Mouse (Mus musculus): Measurements from ENCODE around the gene Troap. TPM values are rescaled to one million over a fixed set of nuclear protein-coding genes. Genes with fewer than 3 reads are reported as not detected.

Troap gene
- polyA plus RNA-seq, 1 experiment from 2014 or later: 4.9 TPM

DNA sequence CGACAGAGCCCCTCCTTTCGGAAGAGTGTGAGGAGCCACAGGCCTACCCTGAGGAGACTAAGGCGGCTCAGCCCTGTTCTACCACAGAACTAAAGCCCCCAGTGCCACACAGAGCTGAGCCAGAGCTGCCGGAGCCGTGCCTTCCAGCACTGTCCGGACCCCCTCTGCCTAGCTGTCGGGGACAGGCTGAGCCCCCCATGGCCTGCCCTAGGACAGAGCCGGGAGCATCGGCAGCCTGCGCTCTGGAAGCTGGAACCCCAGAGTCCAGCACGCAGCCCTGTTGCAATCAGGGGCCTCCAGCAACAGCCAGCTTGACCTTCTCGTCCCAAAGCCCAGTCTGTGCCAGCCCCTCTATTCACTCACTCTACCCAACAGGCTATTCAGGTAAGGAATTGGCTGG is 7.9 kb downstream of the Troap start:
- Histone ChIP-seq H3K4me3 (no peak overlapping the region), H3K4me2 (no peak overlapping the region), H3K9ac (no peak overlapping the region), H3K4me1 (0 out of 2 replicates have a peak, but pooled peaks cover 2% of the 10 kb centered on the region), H3K27me3 (replicated peaks) (peaks cover 31% of the 10 kb centered on the region), H3K9me3 (no peaks in the 10 kb centered on the region), H3K27ac (no peak overlapping the region), H3K36me3 (replicated peaks) (no peaks in the 10 kb centered on the region)
- no peak for ATAC-seq (replicated peaks)
- WGBS: 94% methylated on average over 12 of the region's 12 CpGs

DNA sequence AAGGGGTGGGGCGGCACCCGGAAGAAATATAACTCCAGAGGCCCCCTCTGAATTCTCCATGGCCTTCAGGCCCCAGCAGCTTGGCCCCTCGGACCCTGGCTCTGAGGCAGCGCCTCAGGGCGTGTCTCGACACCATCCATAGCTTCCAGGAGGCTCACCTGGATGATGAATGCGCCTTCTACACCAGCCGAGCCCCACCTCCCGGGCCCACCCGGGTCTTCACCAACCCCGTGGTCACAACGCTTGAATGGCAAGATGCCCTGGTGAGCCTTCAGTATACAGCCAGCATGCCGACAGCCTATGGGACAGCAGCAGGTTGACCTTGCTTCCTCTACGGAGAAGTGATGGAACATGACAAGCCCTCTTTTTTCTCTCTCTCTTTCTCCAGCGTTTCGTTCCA is 8.5 kb downstream of the Troap start:
- Histone ChIP-seq H3K27ac (no peak overlapping the region), H3K27me3 (replicated peaks) (peaks cover 36% of the 10 kb centered on the region), H3K9ac (no peak overlapping the region), H3K4me1 (peaks cover 5% of the 10 kb centered on the region; the same call in 1 of the 2 replicates), H3K4me2 (no peak overlapping the region), H3K9me3 (no peaks in the 10 kb centered on the region), H3K36me3 (replicated peaks) (no peaks in the 10 kb centered on the region), H3K4me3 (no peak overlapping the region)
- ATAC-seq (replicated peaks): no peak
- 92% methylated on average over 16 of the region's 16 CpGs for WGBS

DNA sequence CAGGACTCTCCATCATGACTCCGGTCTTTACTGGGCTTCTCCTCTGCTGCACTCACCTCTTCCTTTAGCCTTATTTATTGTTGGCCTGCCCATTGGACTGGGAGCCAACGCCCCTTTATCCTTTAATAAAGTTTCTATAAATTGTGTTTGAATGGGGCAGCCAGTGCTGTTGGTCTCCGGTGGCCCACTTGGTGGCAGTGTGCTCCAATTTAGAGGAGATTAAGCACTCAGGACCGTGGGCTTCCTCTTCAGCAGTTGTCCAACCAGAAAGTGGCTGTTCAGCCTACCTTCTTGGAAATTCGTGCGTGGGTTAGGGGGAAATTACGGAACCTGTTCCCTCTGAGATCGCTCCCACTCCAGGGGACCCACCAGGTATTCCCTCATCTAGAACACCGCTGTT is 8.9 kb downstream of the Troap start:
- Histone ChIP-seq H3K9me3 (no peaks in the 10 kb centered on the region), H3K4me2 (no peak overlapping the region), H3K27ac (no peak overlapping the region), H3K4me3 (no peak overlapping the region), H3K36me3 (replicated peaks) (no peaks in the 10 kb centered on the region), H3K27me3 (replicated peaks) (peaks cover 40% of the 10 kb centered on the region), H3K4me1 (peaks cover 9% of the 10 kb centered on the region), H3K9ac (no peak overlapping the region)
- 66% methylated on average over 9 of the region's 9 CpGs for WGBS
- no peak for ATAC-seq (replicated peaks)

DNA sequence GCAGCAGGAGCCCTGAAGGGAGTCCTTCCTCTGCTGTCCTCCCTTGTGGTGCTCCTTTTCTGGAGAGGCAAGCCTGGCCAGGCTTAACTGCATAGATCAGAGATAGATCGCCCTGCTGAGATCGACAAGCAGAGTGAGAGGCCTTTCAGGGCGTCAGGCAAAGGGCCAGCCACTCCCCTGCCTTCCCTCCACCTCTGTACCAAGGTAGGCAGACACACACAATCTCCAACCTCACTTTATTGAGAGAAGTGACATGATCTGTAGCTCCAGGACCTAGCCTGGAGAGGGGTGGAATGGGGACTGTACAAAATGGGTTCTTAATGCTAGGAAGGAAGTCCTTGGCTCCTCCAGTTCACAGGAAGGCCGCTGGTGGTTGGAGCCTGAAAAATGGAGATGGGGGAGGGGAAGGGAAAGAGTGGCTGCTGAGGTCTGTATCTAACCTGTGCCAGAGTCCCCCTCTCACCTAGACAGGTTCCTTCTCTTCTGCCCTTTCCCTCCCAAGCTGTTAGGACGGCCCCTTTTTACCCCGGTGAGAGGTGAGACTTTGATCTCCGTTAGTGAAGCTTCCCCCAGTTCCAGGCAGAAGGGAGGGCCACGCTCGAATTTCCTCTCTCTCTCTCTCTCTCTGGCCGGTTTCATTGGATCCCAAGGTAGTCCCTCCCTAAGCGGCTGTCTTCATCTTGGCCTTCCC is 9.6 kb downstream of the Troap start:
- no peak overlapping the region for H3K27ac ChIP-seq
- no peaks in the 10 kb centered on the region for H3K9me3 ChIP-seq
- H3K9ac ChIP-seq: no peak overlapping the region
- H3K36me3 ChIP-seq (replicated peaks): no peaks in the 10 kb centered on the region
- 13% methylated on average over 11 of the region's 11 CpGs for WGBS
- ATAC-seq (replicated peaks): no peak
- no peak overlapping the region for H3K4me3 ChIP-seq
- no peak overlapping the region for H3K4me2 ChIP-seq
- peaks cover 48% of the 10 kb centered on the region for H3K27me3 ChIP-seq (replicated peaks)
- peaks cover 17% of the 10 kb centered on the region for H3K4me1 ChIP-seq

DNA sequence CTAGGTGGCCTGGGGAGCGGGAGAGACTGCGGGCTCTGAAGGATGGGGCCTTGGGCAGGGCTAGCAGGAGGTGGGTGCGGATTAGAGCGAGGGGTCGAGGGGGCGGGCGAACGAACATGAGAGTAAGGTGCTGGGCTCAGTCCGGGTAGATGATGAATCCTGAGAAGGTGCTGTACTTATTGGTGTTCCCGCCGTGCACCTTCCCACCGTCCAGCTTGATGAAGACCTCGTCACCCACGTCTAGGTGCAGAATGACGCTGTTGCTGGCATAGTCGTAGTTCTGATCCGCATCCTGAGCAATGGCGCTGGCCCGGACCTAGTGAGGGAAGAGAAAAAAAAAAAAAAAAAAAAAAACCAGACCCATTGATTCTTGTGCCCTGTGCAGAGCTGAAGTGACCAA is 10.2 kb downstream of the Troap start:
- Histone ChIP-seq H3K27me3 (replicated peaks) (peaks cover 54% of the 10 kb centered on the region), H3K4me3 (no peak overlapping the region), H3K36me3 (replicated peaks) (no peaks in the 10 kb centered on the region), H3K27ac (no peak overlapping the region), H3K4me1 (peaks cover 21% of the 10 kb centered on the region), H3K9me3 (no peaks in the 10 kb centered on the region), H3K4me2 (no peak overlapping the region), H3K9ac (no peak overlapping the region)
- 9% methylated on average over 19 of the region's 19 CpGs for WGBS
- no peak for ATAC-seq (replicated peaks)

DNA sequence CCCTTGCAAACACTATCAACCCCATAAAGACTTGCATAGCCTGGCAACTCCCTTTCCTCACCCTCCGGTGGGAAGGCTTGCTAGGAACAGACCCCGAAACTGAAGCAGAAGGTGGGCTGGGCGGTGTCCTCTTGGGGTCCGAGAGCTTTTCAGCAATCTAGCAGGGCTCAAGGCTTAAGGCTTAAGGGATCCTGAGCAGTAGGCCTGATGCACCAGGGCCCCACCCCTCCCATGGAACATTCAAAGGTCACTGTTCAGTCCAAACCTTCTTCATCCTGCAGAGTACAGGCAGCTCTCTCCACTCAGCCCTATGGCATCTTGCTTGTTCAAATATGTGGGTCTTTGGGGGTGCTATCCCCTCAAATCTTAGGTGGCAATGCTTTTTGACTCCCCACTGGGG is 11.6 kb downstream of the Troap start:
- Histone ChIP-seq H3K27me3 (replicated peaks) (peaks cover 58% of the 10 kb centered on the region), H3K4me1 (peaks cover 29% of the 10 kb centered on the region), H3K27ac (no peak overlapping the region), H3K9me3 (no peaks in the 10 kb centered on the region), H3K9ac (no peak overlapping the region), H3K36me3 (replicated peaks) (no peaks in the 10 kb centered on the region), H3K4me3 (peak overlapping the region; percentile 4; the same call in 1 of the 2 replicates), H3K4me2 (no peak overlapping the region; the same call in 1 of the 2 replicates)
- WGBS: 67% methylated on average over 4 of the region's 4 CpGs
- no peak for ATAC-seq (replicated peaks)

DNA sequence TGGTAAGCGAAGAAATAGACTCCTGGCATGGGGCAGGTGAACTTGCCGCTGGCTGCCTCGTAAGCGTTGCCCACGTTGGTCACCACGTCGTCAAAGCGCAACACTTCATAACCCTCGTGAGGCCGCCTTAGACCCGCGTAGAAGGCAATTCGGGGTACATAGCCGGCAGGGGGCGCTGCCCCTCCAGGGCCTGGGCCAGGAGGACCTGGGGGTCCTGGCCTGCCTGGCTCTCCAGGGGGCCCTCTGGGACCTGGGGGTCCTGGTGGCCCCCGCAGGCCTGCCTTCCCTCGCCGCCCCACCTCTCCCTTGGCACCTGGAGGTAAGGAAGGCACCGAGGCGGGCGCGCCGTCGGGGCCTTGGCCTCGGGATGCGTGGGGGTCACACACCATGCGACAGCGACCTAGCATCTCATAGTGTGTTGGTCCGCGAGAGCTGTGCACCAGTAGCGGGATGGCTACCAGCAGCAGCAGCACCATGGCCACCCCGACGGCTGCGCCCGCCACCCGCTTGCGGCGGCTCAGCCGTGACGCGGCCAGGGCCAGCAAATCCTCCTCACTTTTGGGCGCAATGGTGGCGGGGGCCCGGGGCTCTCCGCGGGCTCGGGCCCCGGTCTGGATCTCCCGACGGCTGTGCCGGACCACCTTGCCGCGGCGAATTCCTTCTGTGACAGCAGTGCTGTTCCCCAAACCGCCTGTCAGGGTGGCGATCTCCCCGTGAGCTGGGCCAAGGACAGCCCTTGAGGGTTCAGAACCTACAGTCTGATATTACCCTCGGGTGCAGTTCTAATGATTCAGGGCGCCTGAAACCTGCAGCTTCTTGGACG is 13.1 kb downstream of the Troap start, which contains the start of gene C1ql4:
C1ql4 (minus strand) TSS at position 565 of the 823 bp plus-strand sequence.
- 8% methylated on average over 53 of the region's 60 CpGs for WGBS
- ATAC-seq (replicated peaks): no peak
- Histone ChIP-seq H3K27me3 (replicated peaks) (peaks cover 67% of the 10 kb centered on the region), H3K27ac (peak within 1 kb of the TSS; percentile 26; the same call in 1 of the 2 replicates), H3K4me3 (peak within 1 kb of the TSS; percentile 31), H3K36me3 (replicated peaks) (no peaks in the 10 kb centered on the region), H3K9me3 (no peaks in the 10 kb centered on the region), H3K9ac (peak within 1 kb of the TSS; percentile 20; the same call in 1 of the 2 replicates), H3K4me1 (peaks cover 29% of the 10 kb centered on the region), H3K4me2 (peak within 1 kb of the TSS; percentile 47)

DNA sequence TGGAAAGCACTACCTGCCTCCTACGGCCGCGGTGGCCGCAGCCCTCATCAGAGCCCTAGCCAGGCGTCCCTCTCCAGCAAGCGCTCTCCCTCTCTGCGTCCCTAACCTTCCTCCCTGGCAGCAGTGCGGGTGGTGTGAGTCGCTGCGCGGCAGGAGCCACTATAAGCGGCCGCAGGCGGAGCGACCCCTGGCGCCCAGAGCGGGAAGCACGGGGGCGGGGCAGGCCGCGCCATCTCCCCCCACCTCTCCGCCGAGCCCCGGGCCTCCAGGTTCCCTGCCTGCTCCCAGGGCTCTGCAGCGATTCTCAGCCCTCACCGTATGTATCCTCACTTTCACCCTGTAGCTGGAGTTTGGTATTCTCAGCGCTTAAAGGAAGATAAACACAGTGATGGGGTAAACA is 13.9 kb downstream of the Troap start:
- WGBS: under 1% methylated on average over 25 of the region's 27 CpGs
- Histone ChIP-seq H3K27me3 (replicated peaks) (peaks cover 73% of the 10 kb centered on the region), H3K9me3 (no peaks in the 10 kb centered on the region), H3K4me1 (peaks cover 30% of the 10 kb centered on the region), H3K9ac (peak overlapping the region; percentile 20; the same call in 1 of the 2 replicates), H3K27ac (peak overlapping the region; percentile 26; the same call in 1 of the 2 replicates), H3K4me2 (peak overlapping the region; percentile 47), H3K4me3 (peak overlapping the region; percentile 31), H3K36me3 (replicated peaks) (no peaks in the 10 kb centered on the region)
- peak; percentile 49; the same call in 1 of the 2 replicates for ATAC-seq (replicated peaks)

DNA sequence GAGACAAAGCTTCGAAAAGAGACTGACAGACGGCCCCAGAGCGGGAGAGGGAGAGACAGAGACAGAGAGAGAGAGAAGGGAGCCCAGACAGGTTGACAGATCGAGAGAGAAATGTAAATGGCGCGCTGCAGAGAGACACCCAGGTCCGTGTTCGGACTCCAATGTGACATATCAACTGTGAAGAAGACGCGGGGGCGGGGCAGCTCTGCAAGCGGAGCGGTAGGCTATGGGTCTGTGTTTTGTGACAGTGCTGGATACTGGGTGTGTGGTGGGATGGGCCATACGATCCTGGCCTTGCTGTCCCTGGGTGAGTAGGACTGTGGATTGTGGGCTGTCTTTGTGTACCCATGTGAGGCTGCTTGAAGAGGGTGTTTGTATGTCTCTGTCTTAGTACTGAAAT is 14.7 kb downstream of the Troap start:
- peak overlapping the region; percentile 47 for H3K4me2 ChIP-seq
- no peak for ATAC-seq (replicated peaks)
- peaks cover 38% of the 10 kb centered on the region for H3K4me1 ChIP-seq
- WGBS: 12% methylated on average over 14 of the region's 14 CpGs
- H3K9me3 ChIP-seq: no peaks in the 10 kb centered on the region
- H3K4me3 ChIP-seq: no peak overlapping the region
- no peak overlapping the region for H3K9ac ChIP-seq
- peaks cover 68% of the 10 kb centered on the region for H3K27me3 ChIP-seq (replicated peaks)
- H3K27ac ChIP-seq: no peak overlapping the region
- H3K36me3 ChIP-seq (replicated peaks): no peaks in the 10 kb centered on the region

DNA sequence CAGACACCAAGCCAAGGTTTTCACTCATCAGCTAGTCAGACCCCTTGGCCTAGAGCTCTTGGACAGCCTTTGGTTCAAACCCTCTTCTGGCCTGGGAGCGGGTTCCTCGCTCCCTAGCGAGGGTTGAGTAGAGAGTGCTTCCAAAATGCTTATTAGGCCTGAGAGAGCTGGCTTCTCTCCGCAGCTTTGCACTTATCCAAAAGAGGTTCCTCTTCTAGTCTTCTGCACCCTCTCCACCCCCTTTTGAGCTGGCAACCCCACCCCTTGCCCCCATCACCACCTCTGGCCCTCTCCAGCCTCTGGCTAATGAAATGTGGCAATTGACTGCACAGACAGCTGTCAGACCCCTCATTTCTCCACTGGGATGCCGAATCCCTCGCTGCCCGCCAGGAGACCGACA is 18.5 kb downstream of the Troap start, which contains the start of gene Dnajc22:
Dnajc22 (plus strand) TSS at position 301 of the 400 bp plus-strand sequence.
- Histone ChIP-seq H3K4me3 (peak within 1 kb of the TSS; percentile 42), H3K36me3 (replicated peaks) (no peaks in the 10 kb centered on the region), H3K4me1 (peaks cover 60% of the 10 kb centered on the region), H3K27ac (peak within 1 kb of the TSS; percentile 59), H3K9me3 (no peaks in the 10 kb centered on the region), H3K9ac (peak within 1 kb of the TSS; percentile 41), H3K4me2 (peak within 1 kb of the TSS; percentile 85), H3K27me3 (replicated peaks) (peaks cover 61% of the 10 kb centered on the region)
- ATAC-seq (replicated peaks): no peak
- WGBS: 30% methylated on average over 8 of the region's 8 CpGs

DNA sequence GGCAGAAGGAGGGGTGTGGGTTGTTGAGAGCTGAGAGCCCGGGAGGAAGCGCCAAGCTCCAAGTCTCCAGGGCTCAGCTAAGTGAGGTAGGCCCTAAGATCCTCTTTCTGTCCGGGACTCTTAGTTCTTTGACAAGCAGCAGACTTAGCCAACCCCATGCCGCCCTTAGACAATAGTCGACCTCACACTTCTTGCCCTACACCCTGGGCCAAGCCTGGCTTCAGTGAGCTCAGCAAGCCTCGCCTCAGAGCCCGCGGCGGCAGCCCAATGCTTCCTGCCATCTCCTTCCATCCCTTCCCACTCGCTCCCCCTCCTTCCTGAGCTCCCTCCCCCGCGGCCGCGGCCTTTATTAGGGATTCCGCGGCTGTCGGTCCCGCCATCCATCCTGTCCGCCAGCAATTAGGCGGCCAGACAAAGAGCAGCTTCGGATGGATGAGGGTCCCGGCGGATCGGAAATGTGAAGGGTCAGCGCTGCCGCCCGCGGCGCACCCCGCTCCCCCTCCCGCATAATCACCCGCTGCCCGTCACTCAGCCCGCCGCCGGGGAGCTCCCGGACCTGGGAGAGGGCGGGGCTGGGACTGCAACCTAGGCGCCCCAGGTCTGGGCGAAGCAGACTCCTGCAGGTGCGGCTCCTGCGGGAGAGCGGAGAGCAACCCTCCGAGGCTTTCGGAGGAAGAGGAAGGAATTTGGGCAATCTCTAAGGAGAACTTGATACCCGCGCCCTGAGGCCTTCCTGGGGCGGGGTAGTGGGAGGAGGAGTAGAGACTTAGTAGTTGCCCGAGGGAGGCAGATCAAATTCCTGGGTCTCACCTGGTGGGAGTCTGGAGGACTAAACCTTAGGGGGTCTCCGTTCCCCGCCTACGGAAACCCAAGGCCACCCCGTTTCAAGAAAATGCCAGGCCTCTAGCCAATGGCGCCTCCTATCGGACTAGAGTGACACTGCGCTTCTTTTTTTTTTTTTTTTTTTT is 19.2 kb downstream of the Troap start:
- ATAC-seq (replicated peaks): peak; percentile 53
- Histone ChIP-seq H3K27me3 (replicated peaks) (peaks cover 61% of the 10 kb centered on the region), H3K4me3 (peak overlapping the region; percentile 42), H3K9ac (peak overlapping the region; percentile 41), H3K36me3 (replicated peaks) (no peaks in the 10 kb centered on the region), H3K9me3 (no peaks in the 10 kb centered on the region), H3K4me1 (peaks cover 60% of the 10 kb centered on the region), H3K27ac (peak overlapping the region; percentile 59), H3K4me2 (peak overlapping the region; percentile 85)
- under 1% methylated on average over 55 of the region's 56 CpGs for WGBS
